Mouse (Mus musculus) frontal cortex, postnatal 10 days (tissue): Measurements from ENCODE around the gene Il20rb.

Source experiments
- DNase-seq, 2 experiments: peaks; one replicate each; pipeline ENCODE4 v3.0.0; 2022; ENCODE audit warnings: low spot score in 2 of 2, mixed read lengths in 1 of 2

The Il20rb gene

GRCm38 (mm10) chr9:100470936-100471604, 15.5 kb downstream of the Il20rb start:
- DNase-seq, result no peak

DNA sequence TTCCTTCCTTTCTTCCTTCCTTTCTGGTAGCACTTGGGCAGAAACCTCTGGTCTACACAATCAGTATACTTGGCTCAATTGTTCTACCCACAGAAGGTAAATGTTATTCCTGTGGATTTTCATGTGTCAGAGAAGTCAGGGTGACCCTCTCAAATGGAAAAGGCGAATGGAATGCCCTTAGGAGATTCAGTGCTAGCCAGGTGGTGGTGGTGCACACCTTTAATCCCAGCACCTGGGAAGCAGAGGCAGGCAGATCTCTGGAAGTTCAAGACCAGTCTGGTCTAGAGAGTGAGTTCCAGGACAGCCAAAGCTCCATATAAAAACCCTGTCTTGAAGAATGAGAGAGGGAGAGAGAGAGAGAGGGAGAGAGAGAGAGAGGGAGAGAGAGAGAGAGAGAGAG, 16.4 kb downstream of the Il20rb start:
- no peak for DNase-seq

- no peak for DNase-seq
These were observed 16.9 kb downstream of the Il20rb start for GRCm38 (mm10) chr9:100469681-100470080.

- no peak for DNase-seq
These were observed 18.4 kb downstream of the Il20rb start for GRCm38 (mm10) chr9:100468151-100468550.

DNA sequence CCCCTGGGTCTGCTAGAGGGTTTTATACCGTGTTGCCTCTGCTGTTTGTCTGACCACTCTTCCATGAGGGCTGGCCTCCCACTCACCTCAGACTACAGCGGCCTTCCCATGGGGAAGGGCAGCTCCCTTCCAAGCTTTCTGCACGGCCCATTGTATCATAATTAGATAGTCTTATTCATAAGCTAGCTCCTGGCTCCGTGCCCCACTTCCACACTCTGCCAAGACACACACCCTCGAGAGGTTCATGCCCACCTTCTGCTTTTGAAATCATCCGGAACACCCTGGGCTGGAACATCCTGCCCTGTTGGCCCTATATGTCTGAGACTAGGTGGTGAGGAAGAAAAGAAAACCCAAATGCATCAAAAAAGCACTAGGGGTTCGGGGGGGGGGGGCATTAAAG, 18.9 kb downstream of the Il20rb start:
- DNase-seq, result no peak

- no peak for DNase-seq
These were observed 19.8 kb downstream of the Il20rb start for GRCm38 (mm10) chr9:100466743-100467142.

- no peak for DNase-seq
These were observed 20.6 kb downstream of the Il20rb start for GRCm38 (mm10) chr9:100465988-100466387.

DNA sequence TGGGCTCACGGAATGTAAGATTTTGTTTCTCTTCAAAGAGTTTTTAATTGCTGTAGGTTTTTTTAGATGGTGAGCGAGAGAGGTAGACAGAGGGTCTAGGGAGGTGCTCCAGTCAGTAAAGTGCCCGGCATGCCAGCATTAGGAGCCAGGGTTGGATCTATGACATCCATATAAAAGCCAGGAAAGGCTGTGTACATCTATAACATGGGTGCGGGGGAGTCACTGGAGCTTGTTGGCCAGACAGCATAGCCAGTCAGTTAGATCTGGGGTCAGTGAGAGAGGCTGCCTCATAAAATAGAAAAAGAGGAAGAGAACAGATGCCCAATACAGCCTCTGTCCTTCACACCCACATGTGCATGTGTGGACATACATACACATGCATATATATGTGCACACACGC, 21.2 kb downstream of the Il20rb start:
- no peak for DNase-seq

GRCm38 (mm10) chr9:100463771-100464170, 22.8 kb downstream of the Il20rb start:
- no peak for DNase-seq

DNA sequence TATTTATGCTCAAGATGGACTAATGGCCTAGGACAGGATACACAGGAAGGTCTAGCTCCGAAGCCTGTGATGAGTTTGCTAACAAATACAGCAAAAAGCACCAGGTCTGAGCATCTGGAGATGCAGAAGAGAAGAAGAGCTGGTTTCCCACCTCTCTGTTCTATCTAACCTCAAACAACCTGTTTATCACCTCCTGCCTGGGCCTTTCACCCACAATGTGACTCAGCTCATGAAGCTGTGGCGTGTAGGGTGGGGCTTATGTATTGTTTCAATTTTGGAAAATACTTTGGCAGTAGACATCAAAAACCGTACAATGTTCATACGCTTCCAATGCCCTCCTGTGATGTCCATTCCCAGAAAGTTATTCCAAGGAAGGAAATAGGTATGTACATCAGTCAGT, 24.5 kb downstream of the Il20rb start:
- DNase-seq, result no peak

GRCm38 (mm10) chr9:100461671-100462070, 24.9 kb downstream of the Il20rb start:
- no peak for DNase-seq

GRCm38 (mm10) chr9:100460203-100460602, 26.4 kb downstream of the Il20rb start:
- no peak for DNase-seq

GRCm38 (mm10) chr9:100457971-100458681, 28.5 kb downstream of the Il20rb start:
- no peak for DNase-seq

DNA sequence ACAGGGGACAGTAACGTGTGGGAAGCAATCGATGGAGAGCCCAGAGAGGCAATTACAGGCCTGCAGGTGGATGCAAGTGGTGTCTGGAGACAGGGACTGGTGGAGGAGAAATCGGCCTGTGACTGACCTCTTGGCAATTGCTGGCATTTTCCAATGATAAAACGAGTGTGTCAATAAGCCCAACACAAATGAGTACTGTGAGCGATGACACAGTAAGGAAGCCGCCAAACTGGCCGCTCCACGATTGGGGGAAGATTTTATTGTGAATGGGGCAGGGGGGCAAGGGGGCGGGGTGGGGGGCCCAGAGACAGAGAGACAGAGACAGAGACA, 32.0 kb downstream of the Il20rb start:
- DNase-seq, result no peak

DNA sequence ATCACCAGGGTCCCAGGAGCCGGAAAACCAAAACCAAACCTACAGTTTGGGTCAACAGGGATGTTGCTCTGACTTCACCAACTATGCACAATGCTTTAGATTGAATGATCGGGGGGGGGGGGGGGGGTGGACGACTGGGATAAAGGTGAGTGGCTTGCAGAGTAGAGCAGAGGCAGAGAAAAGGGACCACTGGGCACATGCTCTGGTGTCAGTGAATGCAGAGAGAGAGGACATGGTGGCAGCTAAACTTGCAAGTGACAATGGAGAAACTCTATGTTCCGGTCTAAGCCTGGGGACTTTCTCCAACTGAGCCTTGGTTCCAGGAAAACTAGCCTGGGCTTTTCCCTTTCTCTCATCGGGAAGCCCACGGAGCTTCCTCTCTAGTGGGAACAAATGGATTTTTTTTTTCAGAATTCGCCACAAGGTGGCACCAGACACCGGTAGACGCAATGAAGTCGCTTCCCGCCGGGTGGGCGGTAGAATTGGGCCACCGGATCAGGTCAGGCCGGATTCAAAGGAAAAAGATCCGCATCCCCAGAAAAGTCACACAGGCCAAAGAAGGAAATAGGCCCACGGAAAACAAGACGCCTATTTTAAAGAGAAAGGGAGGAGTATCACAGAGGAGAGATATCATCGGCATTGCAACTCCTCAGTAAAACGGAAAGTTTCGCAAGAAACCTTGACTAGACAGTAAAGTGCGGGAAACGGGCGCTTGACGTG, 32.5 kb downstream of the Il20rb start:
- DNase-seq, result peak; percentile 21 to 76

DNA sequence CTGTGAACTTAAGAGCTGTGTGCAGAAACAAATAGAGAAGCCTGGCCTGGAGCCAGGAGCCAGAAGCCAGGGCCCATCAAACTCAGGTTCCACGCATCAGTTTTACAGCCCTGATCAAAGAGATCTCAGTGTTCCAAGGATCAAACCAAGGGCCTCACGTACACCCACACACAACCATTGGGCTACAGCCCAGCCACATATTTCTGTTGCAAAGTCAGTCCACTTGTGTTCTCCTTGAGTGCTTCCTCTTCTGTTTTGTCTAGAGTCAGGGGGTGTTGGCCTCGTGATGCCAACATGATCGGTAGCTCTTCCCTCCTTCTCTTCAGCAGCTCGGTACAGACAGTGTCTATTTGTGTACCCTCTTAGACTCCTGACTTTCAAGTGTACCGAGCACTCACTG, 34.2 kb downstream of the Il20rb start:
- no peak for DNase-seq

- DNase-seq, result peak; percentile 24 to 81
These were observed 40.4 kb downstream of the Il20rb start for GRCm38 (mm10) chr9:100446059-100446686.

- DNase-seq, result peak; percentile 43 to 56
These were observed 46.3 kb downstream of the Il20rb start for GRCm38 (mm10) chr9:100440111-100440790.

DNA sequence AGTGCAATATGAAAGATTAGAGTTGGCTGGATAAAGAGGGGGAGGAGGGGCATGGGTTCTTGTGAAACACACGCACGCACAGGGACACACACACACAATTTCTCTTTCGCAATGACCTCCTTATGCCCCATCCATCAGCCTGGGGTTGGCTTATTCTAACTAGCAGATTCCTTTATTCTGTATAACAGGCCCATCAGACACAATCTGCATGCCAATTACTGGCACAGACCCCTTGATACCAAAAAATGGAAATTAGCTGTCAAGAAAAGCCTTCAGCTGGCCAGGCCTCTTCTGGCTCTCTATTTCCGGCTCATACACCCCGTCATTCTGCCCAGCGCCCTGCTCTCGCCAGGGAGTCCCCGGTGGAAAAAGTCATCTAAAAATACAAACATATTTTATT, 47.1 kb downstream of the Il20rb start:
- DNase-seq, result no peak

DNA sequence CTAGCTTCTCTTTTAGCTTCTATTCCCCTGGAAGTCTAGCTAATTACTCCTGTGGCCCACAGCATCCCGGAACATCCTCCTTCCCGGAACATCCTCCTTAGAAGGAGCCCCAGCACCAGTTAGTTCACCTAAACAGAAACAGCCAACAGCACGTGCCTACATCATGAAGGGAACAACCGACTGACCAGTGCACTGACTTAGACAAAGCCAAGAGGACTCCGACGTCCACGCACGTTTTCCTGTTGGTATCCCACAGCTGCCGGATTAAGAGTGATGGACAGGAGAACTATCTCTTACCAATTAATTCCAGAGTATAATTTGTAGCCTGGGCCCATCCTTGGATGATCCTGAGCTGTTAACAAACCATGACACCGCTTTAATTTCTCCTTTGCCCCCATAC, 47.6 kb downstream of the Il20rb start:
- no peak for DNase-seq

DNA sequence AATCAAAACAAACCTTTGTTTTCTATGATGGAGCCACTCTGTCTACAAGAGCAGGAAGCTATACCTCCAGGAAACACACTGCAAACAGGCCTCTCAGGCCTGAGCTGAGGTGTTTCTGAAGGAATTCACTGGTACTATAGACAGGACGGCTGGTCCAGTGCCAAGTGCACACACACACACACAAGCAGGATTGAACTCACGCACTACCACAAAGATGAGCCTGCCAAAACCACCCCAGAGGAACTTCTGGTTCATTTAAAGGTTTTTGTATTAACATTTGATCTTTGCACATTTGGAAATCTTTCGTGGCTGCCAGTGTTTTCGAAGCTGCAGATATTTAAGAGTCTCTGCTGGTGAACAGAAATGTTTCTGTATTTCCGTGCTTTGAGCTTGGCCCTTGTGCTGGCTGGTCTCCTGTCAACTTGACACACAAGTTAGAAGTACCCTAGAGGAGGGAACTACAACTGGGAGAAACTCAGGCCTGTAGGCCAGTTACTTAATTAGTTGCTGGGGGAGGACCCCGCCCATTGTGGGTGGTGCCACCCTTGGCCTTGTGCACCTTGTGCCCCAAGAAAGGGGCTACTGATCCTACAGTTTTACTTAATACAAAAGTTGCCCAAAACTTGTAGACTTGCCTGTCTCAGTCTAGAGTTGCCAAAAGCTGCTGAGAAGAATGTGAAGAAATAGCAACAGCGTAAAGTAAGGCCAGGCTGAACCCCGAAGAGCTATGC, 49.6 kb downstream of the Il20rb start:
- no peak for DNase-seq
